Mouse (Mus musculus) thymus, postnatal 10 days (tissue): ENCODE data around the gene Sdk1.

Experiments
- DNase-seq, 2 experiments: peaks; one replicate each; pipeline ENCODE4 v3.0.0; 2021; ENCODE audit warnings: low spot score in 2 of 2

The Sdk1 gene

DNA sequence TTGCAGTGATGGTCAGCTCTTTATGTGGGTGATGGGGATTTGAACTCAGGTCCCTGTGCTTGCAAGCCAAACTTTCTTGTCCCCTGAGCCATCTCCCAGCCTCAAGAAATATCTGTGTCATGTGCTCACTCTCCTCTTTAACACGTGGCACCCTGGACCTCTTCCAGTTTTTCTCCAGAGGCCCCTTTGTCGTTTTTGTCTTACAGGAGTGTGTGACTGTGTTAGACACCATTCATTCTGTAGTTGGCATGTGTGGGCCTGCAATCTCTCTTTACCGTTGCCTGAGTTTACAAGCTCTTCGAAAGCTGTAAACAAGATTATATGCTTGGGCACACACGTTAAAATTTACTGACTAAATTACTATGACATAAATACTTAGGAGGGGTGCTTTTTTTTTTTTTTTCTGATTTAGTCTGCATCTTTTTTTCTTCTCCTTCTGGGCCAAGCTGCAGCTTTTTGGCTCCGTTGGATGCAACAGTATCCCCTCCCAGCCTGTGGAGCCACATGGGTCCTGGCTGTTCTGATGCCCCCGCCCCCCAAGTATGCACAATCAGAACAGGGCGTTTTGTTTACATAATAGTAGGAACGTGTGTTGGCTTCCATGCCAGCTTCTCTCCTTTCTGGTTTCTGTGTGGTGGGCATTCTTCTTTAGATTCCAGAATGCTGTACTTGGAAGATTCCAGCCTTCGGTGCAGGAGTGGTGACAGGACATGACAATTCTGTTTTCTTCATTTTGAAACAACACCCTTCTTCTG, 527.6 kb downstream of the Sdk1 start:
- DNase-seq, result no peak

DNA sequence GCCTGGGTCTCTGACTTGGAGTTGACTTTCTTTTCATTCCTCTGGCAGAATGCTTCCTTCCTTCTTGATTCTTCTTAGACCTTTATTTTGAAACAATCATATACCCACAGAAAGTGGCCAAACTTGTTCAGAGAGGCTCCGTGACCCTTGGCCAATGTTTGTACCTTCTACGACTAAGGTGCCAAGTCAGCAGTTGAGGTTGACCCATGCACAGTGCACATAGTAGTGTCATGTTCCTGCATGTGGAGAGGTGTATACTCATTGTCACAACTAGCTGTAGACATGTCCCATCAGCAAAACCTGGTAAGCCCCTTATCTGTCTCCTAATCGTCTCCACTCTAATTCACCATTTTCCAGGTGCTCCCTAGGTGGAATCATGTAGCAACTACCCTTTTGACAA, 530.2 kb downstream of the Sdk1 start:
- DNase-seq, result no peak

GRCm38 (mm10) chr5:141778231-141778630, 536.9 kb downstream of the Sdk1 start:
- no peak for DNase-seq

DNA sequence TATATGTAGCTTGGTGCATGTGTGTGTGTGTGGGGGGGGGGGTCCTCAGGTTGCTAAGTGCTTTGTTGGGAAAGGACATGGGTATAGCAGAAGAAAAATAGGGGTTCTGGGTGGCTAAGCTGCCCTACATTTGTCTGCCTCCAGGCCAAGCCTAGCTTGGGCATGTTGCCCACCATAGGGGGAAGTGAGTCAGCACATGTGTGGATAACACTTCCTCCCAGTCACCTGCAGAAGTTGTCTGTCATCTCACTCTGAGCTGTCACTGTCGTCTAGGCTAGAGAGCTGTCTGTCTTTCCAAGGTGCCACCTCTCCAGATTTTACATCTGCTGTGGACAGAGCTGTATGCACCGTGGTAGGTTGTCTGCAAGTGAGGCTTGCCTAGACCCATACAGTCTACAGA, 539.9 kb downstream of the Sdk1 start:
- DNase-seq, result no peak

DNA sequence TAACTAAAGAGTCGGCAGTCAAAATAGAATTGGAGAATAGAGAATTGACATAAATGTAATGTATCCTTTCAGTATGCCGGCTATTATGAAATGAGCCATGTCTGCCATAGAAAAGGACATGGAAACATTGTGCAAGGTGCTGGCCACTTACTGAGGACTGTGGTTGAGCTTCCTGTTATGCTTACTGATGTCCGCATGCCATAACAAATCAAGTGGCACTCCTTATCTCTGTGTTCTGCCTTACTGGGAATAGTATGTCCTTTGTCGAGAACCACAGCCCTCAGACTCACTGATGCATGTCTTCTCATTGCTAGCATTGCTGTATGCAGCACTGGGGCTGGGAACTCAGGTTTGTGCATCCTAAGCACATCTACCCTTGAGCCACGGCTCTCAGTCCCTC, 541.0 kb downstream of the Sdk1 start:
- DNase-seq, result no peak

DNA sequence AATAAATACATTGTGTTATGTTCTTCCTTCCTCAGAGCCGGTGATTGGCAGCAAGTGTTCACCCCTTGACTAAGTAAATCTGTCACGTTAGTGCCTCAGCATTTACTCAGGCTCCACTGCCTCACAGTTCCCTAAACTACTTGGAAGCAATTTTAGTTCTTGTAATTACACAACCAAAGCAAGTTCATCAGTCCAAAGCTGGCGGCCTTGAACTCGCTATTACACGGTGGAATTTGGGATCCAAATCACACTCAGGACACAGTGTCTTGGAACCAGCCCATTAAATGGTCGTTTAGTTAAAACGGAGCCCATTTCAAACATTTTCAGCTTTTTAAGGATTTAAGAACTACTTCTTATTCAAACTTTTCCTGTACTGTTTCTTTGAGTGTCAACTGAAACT, 542.2 kb downstream of the Sdk1 start:
- DNase-seq, result no peak

GRCm38 (mm10) chr5:141793926-141794325, 552.6 kb downstream of the Sdk1 start:
- no peak for DNase-seq

DNA sequence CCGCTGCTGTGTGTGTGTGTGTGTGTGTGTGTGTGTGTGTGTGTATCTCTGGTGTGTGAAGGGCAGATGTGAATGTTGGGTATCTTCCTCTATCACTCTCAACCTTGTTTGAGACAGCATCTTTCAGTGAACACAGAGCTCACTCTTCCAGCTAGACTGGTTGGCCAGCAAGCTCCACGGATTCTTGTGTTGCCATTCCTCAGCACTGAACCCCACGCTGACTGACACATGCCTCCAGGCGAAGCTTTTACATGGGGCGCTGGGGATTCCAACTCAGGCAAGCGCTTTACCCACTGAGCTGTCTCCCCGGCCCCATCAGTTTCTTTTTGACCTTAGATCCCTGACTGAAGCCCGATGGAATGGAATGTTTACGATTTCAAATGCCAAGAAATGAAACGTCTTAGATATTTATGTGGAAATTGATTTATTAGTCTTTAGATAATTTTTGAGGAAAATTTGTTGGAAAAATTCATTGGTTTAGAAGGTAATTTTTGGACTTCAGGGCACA, 582.6 kb downstream of the Sdk1 start:
- no peak for DNase-seq

- DNase-seq, result no peak
Measured at GRCm38 (mm10) chr5:141824739-141825379, 583.6 kb downstream of the Sdk1 start.

DNA sequence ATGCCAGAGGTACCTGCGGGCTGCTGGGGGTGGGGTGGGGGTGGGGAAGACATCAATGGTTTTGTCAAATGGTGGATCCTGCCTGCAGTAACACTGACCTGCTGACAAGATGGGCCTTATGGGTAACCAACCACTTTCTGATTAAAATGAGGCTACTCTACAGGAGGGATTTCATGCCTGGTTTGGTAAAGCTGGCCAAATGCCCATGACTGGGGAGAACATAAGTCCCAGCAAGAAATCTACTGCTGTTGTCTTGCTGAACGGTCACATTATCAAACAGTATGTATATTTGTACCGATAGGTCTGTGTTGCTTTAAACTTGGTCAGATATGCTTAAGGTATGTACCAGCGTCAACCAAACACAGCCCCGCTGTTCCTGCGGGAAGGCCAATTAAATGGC, 594.3 kb downstream of the Sdk1 start:
- no peak for DNase-seq

- no peak for DNase-seq
Measured at GRCm38 (mm10) chr5:141836892-141837455, 595.7 kb downstream of the Sdk1 start.

GRCm38 (mm10) chr5:141844701-141845100, 603.4 kb downstream of the Sdk1 start:
- no peak for DNase-seq

DNA sequence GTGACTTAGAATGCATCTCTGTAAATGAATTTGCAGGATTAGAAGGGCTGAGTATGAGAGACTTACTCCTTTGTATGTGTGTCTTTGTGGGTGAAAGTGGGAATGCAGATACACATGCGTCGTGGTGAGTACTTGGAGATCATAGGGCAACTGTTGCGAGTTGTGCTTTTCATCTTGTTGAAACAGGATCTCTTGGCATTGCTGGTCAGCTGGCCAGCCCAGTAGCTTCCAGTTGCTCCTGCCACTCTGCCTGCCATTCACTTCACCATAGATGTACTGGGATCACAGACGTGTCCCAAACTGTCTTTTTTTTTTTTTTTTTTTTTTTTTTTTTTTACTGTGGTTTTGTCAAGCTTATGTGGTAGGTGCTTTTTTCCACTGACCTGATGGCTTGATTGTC, 606.4 kb downstream of the Sdk1 start:
- no peak for DNase-seq

- no peak for DNase-seq
Measured at GRCm38 (mm10) chr5:141852175-141852574, 610.9 kb downstream of the Sdk1 start.

GRCm38 (mm10) chr5:141856447-141856846, 615.2 kb downstream of the Sdk1 start:
- DNase-seq, result no peak

GRCm38 (mm10) chr5:141857781-141858180, 616.5 kb downstream of the Sdk1 start:
- no peak for DNase-seq

DNA sequence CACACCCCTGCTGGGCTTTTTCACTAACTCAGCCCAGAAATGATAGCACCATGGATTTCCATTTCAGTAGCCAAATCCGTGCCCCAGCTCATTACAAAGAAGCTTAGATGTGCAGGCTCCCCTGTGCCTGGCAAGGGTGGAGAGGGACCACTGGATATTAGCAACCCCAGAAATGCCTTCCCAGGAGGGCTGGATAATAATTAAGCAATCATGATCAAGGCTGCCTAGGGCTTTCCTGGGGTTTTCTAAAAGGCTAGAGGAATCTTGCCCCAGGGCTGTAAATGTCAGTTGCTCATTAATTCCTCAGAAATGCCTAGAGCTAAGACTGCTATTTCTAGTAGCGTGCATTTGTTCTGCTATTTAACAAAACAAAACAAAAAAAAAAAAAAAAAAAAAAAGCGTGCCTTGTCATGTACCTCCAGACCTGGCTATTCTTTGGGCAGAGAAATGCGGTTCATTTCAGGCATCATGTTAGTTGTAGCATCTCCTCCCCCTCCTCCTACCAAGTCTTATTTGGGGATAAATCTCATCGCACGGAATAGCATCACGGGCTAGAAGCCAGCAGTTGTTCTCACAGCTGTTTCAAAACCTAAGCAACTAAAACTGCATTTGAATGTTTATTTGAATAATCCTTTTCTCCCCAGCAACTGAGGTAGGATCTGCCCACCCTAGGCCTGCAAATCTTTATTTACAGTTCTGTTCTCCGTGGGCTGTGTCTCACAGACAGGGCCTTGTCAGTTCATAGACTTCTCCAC, 617.3 kb downstream of the Sdk1 start:
- no peak for DNase-seq

GRCm38 (mm10) chr5:141866042-141866441, 624.8 kb downstream of the Sdk1 start:
- no peak for DNase-seq

DNA sequence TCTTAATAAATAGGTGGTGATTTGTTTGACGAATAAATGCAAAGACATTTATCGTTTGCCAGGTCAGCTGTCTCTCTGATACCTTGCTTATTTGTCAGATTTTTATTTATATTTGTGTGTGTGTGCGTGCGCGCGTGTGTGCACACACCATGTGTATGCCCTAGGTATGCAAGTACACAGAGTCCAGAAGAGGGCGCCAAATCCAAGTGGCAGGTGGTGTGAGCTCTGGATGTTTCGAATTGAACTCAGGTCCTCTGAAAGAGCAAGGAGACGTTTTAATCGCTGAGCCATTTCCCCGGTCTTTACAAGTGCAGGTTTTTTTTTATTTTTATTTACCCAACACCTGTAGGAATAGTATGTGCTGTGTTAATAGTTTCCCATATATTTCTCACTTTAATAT, 632.5 kb downstream of the Sdk1 start:
- DNase-seq, result no peak

DNA sequence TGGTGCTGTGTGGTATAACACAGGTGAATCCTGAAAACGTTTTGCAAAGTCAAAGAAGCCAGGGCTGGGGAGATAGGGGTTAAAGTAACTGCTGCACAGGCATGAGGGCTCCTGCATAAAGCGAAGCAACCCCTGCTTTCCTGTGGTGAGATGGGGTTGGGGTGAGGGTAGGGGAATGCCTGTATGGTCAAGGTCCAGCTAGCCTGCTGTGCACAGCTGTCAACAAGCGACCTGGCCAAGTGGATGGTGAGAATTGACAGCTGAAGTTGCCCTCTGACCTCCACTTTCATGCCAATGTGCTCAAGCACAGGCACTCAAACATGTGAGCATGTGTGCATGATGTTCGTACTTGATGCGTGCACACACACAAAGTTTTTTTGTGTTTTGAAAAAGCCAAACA, 639.4 kb downstream of the Sdk1 start:
- DNase-seq, result no peak

GRCm38 (mm10) chr5:141884111-141884647, 642.9 kb downstream of the Sdk1 start:
- no peak for DNase-seq

DNA sequence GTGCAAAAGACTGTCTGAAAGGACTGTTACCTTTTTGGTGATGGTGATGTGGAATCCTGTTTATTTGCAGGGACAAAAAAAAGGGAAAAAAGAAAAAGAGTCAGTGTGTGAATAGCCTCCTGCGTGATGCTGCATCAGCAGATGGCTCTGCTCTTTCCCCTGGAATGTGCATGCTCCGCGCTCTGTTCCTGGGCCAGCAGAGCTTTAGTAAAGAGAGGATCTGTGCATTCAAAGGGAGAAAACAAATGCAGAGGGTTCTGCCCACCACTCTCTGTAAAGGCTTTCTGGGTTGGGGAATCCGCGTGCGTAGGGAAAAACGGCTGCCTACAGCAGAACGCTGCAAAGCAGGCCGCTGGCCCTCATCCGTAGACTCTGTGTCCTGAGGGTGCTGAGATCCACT, 644.7 kb downstream of the Sdk1 start:
- no peak for DNase-seq
